Mouse (Mus musculus): ENCODE measurements around the gene Dab1. TPM values are rescaled to one million over a fixed set of nuclear protein-coding genes. Genes with fewer than 3 reads are reported as not detected.
A peak's percentile ranks its signal among the peaks of the same experiment; 100 is the strongest.

Gene Dab1
- total and polyA plus RNA-seq, 3 experiments, result 0.92 to 1.4 (median 1.1) TPM

GRCm38 (mm10) chr4:103700392-103700791, 81.2 kb downstream of the Dab1 start:
- no peak for DNase-seq

DNA sequence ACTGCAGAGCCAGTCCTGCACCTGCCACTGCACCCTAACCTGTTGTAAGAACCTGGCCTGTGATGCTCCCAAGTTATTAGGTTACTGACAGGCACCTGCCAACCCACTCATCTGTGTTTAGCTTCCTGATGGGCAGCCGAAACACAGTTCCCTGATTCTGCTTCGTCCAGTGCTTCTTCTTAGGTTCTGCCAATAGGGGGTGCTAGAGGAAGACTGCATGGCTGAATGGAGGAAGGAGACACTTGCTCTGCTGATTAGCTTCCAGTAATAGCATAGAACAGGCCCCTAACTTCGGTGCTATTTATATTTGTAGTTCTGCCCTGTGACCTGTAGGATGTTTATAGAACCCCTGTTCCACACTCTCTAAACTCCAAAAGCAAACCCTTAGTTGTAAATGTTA, 83.0 kb downstream of the Dab1 start:
- DNase-seq, result peak; percentile 17

- no peak for DNase-seq
Measured at GRCm38 (mm10) chr4:103704477-103704876, 85.3 kb downstream of the Dab1 start.

GRCm38 (mm10) chr4:103706501-103706900, 87.3 kb downstream of the Dab1 start:
- DNase-seq, result no peak

GRCm38 (mm10) chr4:103707140-103707539, 88.0 kb downstream of the Dab1 start:
- DNase-seq, result no peak

GRCm38 (mm10) chr4:103711353-103711752, 92.2 kb downstream of the Dab1 start:
- no peak for DNase-seq

DNA sequence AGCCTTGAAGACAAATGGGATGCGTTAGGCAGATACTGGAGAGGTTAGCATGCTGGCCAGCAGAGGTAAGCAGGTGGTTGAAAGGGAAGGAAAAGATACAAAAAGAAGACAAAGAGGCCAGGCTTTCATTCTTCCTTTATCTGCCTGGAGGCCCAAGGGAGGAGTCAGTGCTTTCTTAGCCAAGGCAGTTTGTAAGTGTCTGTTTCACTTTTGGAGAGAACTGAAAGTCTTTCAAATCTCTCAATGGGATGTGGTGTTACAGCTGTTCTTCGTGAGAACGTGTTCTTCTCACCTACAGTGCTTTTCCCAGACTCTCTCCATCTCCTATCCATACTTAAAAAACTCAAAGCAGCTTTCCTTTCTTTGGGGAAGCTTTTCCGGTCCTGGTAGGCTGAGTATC, 94.8 kb downstream of the Dab1 start:
- no peak for DNase-seq

GRCm38 (mm10) chr4:103714991-103715390, 95.8 kb downstream of the Dab1 start:
- no peak for DNase-seq

GRCm38 (mm10) chr4:103715568-103715967, 96.4 kb downstream of the Dab1 start:
- no peak for DNase-seq

DNA sequence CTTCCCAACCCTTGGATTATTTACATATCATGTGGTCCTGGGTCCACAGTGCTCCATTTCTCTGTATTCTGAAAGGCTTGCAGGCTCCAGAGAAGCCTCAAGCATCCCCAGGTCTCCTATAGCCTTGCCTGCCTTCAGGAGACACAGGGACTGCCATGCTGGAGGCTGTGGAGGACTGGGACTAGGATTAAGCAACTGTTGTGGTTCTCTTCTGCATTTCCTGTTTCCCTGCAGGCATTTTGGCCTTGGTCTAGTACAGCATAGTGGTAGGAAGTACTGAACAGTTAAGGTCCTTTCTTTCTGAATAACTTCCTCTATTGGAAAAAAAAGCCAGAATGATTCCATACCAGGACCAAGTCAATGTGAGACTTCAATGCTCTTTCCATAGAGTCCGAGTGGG, 103.6 kb downstream of the Dab1 start:
- DNase-seq, result no peak

DNA sequence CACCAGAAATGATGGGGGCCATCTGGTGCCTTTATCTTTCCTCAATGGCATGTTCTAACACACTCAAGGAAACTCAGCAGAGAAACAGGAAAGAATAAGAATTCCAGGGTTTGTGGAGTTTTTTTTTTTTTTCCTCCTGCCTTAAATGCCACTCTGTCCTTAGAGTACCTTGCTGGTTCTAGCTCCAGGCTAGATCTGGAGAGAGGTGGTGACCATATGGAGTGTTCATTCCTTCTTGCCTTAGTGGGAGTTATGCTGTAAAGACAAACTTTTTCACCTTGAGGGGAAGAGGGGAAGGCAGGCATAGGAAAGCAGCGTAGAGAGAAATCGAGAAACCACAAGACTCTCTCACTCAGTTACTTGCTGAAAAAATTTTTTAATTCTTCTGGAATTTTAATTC, 107.3 kb downstream of the Dab1 start:
- no peak for DNase-seq

GRCm38 (mm10) chr4:103737185-103737584, 118.0 kb downstream of the Dab1 start:
- no peak for DNase-seq

- DNase-seq, result no peak
Measured at GRCm38 (mm10) chr4:103751249-103751855, 132.2 kb downstream of the Dab1 start.

GRCm38 (mm10) chr4:103754561-103754960, 135.4 kb downstream of the Dab1 start:
- DNase-seq, result no peak

- DNase-seq, result no peak
Measured at GRCm38 (mm10) chr4:103757241-103757640, 138.1 kb downstream of the Dab1 start.

DNA sequence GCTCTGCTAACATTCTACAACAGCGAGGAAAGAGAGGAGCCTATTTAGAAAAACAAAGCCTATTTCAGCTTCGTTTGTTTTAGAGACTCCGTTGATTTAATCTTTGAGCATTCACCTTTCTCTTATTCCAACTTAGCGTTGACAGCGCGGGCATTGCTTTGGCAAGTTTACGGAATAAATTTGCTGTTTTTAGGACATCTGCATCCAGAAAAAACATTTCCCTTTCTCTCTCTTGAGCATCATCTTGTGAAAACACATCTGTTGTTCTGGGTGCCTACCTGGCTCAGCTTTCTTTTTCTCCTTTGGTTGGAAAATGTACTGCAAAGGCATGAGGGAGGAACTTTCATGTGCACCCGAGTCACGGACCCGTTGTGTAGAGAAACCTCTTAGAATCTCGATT, 143.3 kb downstream of the Dab1 start:
- DNase-seq, result no peak

GRCm38 (mm10) chr4:103775712-103776111, 156.6 kb downstream of the Dab1 start:
- DNase-seq, result no peak

- DNase-seq, result no peak
Measured at GRCm38 (mm10) chr4:103781398-103781797, 162.2 kb downstream of the Dab1 start.

DNA sequence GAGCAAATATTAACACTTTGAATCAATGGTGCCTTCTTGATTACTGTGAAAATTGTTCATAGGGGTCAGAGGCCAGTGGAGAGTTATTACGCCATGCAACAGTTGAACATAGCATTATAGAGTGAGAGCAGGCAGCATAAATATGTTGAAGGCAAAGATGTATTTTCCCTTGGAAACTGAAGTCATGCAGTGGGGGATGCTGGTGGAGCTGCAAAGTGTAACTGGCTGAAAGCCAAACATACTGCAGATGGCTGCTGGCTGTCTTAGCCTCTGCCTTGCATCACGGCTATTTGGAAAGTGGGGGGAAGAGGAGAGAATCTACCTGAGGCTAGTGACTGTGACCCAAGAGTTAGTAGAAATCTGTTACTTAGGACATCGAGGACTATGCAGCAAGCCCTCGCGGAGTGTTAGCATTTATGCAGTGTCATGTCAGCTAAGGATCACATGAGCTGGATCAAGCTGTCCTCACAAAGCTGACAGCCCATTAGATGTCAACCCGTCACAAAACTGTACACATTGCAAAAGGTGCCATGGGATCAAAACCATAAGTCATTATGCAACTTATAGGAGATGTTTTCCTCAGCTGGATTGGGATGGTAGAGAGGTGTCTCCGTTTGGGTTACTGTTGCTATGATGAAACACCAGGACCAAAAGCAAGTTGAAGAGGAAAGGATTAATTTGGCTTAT, 164.5 kb downstream of the Dab1 start:
- DNase-seq, result no peak

DNA sequence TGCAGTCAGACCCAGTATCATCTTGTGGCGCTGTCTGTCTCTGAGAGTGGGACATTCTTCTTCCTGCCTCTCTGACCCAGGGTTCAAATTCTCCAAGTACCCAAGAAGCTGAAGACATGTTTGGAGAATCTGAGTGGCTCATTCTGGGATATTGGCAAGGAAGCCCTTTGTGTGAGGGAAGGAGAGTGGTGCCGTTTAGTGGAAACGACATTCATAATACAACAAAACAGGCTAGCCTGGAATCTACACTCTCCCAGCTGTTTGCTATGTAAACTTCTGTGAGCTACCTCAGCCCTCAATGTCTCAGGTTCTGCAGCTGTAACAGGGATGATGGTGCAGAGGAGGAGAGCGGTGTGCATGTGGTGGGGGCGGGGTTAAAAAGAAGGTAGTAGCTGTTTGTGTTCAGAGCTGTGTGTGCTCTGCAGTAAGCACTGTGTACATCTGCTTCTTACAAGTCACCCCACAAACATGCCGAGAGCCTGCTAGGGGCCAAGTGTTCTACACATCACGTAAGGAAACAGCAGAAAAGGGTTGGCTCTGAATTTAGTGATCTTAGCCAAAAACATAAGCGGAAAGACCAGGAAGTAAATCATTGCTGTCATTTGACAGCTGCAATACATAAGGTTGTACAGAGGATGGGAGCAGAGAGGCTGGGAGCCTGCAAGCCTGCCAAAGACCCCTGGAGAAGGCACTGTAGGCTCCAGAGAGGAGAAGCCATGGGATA, 174.6 kb downstream of the Dab1 start:
- no peak for DNase-seq

GRCm38 (mm10) chr4:103796416-103796815, 177.3 kb downstream of the Dab1 start:
- no peak for DNase-seq

GRCm38 (mm10) chr4:103802439-103802838, 183.3 kb downstream of the Dab1 start:
- DNase-seq, result no peak

- DNase-seq, result no peak
Measured at GRCm38 (mm10) chr4:103804461-103804860, 185.3 kb downstream of the Dab1 start.
